Mouse (Mus musculus) CH12.LX (cell line): Measurements from ENCODE around the gene Ccdc60. TPM values are rescaled to one million over a fixed set of nuclear protein-coding genes. Genes with fewer than 3 reads are reported as not detected.

ENCODE experiments used
- DNase-seq: peaks from one replicate; pipeline ENCODE4 v3.0.0-alpha.2; 2013; ENCODE audit errors: extremely low read depth
- H3K27ac ChIP-seq: 2 replicates; pipeline ENCODE4 v1.5.1; 2012; ENCODE audit warnings: low read depth, mild to moderate bottlenecking, control low read depth, moderate library complexity; ENCODE audit not compliant: insufficient read depth
- H3K27me3 ChIP-seq: replicated peaks from 2 replicates; pipeline ENCODE3; 2012; ENCODE audit warnings: inconsistent platforms
- H3K36me3 ChIP-seq, 2 experiments: replicated peaks in 1 of 2; 2 replicates each; pipeline versions ENCODE3 to v1.6.1; 2012; ENCODE audit warnings: inconsistent platforms in 1 of 2, low read length in 1 of 2, mild to moderate bottlenecking in 1 of 2, mixed read lengths in 1 of 2, moderate library complexity in 1 of 2; ENCODE audit not compliant: control insufficient read depth in 1 of 2, insufficient read depth in 1 of 2
- H3K4me1 ChIP-seq, 2 experiments: 2 replicates each; pipeline ENCODE4 v1.6.1; 2012; ENCODE audit warnings: inconsistent platforms in 1 of 2, moderate library complexity in 1 of 2; ENCODE audit not compliant: insufficient read depth in 2 of 2, control insufficient read depth in 1 of 2
- H3K4me2 ChIP-seq: 2 replicates; pipeline ENCODE4 v1.6.1; 2012; ENCODE audit warnings: low read depth, mild to moderate bottlenecking, control low read depth; ENCODE audit not compliant: poor library complexity, insufficient read depth, severe bottlenecking
- H3K4me3 ChIP-seq, 3 experiments: fragments of 150-350 bp in 1 of 3; sonication (generic) in 1 of 3; replicated peaks in 1 of 3; 2 replicates each; pipeline versions ENCODE3 to v1.5.1; 2011 to 2012; ENCODE audit warnings: low read depth in 2 of 3, low read length in 2 of 3, mild to moderate bottlenecking in 2 of 3, moderate library complexity in 2 of 3, control low read depth in 1 of 3, improper control_type of control experiment in 1 of 3, inconsistent platforms in 1 of 3, mixed read lengths in 1 of 3; ENCODE audit not compliant: poor library complexity in 1 of 3
- H3K79me2 ChIP-seq: replicated peaks from 2 replicates; pipeline ENCODE4 v1.6.1; 2012; ENCODE audit warnings: mild to moderate bottlenecking, moderate library complexity; ENCODE audit not compliant: control insufficient read depth, poor library complexity, insufficient read depth, severe bottlenecking; ENCODE audit errors: extremely low read depth
- H3K9ac ChIP-seq: 2 replicates; pipeline ENCODE4 v1.6.1; 2012; ENCODE audit warnings: low read depth, mild to moderate bottlenecking, control low read depth, moderate library complexity; ENCODE audit not compliant: insufficient read depth
- H3K9me3 ChIP-seq: replicated peaks from 2 replicates; pipeline ENCODE3; 2012; ENCODE audit warnings: low read length, inconsistent platforms, mixed read lengths
- BHLHE40 ChIP-seq: IDR thresholded peaks from 2 replicates; pipeline ENCODE4 v1.6.1; 2011; ENCODE audit warnings: mild to moderate bottlenecking, low read depth, low read length, improper control_type of control experiment
- CHD1 ChIP-seq: IDR thresholded peaks from 2 replicates; pipeline ENCODE4 v1.6.1; 2012; ENCODE audit warnings: low read depth, low read length, improper control_type of control experiment, inconsistent platforms
- CHD2 ChIP-seq: IDR thresholded peaks from 2 replicates; pipeline ENCODE4 v1.6.1; 2011; ENCODE audit warnings: low read length, improper control_type of control experiment
- E2F4 ChIP-seq: IDR thresholded peaks from 2 replicates; pipeline ENCODE4 v1.6.1; 2011; ENCODE audit warnings: low read depth, low read length, improper control_type of control experiment; ENCODE audit not compliant: insufficient replicate concordance
- EP300 ChIP-seq: IDR thresholded peaks from 2 replicates; pipeline ENCODE4 v1.6.1; 2011; ENCODE audit warnings: low read length, improper control_type of control experiment
- ETS1 ChIP-seq: conservative IDR thresholded peaks from 2 replicates; pipeline ENCODE4 v1.6.1; 2012; ENCODE audit warnings: low read depth, mild to moderate bottlenecking, inconsistent platforms, low read length, improper control_type of control experiment, moderate library complexity
- HCFC1 ChIP-seq: IDR thresholded peaks from 2 replicates; pipeline ENCODE4 v1.6.1; 2012; ENCODE audit warnings: low read depth, mild to moderate bottlenecking, inconsistent platforms, low read length, improper control_type of control experiment
- IRF4 ChIP-seq: IDR thresholded peaks from 2 replicates; pipeline ENCODE4 v1.6.1; 2014; ENCODE audit warnings: low read depth, mild to moderate bottlenecking, inconsistent platforms, low read length, improper control_type of control experiment
- JUN ChIP-seq: IDR thresholded peaks from 2 replicates; pipeline ENCODE4 v1.6.1; 2011; ENCODE audit warnings: low read depth, mild to moderate bottlenecking, low read length, improper control_type of control experiment, moderate library complexity; ENCODE audit not compliant: insufficient read depth
- JUND ChIP-seq: conservative IDR thresholded peaks from 2 replicates; pipeline ENCODE4 v1.6.1; 2011; ENCODE audit warnings: low read depth, low read length, improper control_type of control experiment
- MAX ChIP-seq: IDR thresholded peaks from 2 replicates; pipeline ENCODE4 v1.6.1; 2011; ENCODE audit warnings: low read length, improper control_type of control experiment
- MAZ ChIP-seq: IDR thresholded peaks from 2 replicates; pipeline ENCODE4 v1.6.1; 2012; ENCODE audit warnings: low read depth, mild to moderate bottlenecking, inconsistent platforms, low read length, improper control_type of control experiment, moderate library complexity
- MXI1 ChIP-seq: IDR thresholded peaks from 2 replicates; pipeline ENCODE4 v1.6.1; 2011; ENCODE audit warnings: mild to moderate bottlenecking, low read depth, low read length, improper control_type of control experiment
- MYC ChIP-seq: IDR thresholded peaks from 2 replicates; pipeline ENCODE4 v1.6.1; 2011; ENCODE audit warnings: low read depth, mild to moderate bottlenecking, improper control_type of control experiment, low read length
- NRF1 ChIP-seq: IDR thresholded peaks from 2 replicates; pipeline ENCODE4 v1.6.1; 2014; ENCODE audit warnings: low read depth, mild to moderate bottlenecking, inconsistent platforms, low read length, improper control_type of control experiment, moderate library complexity
- PAX5 ChIP-seq: IDR thresholded peaks from 2 replicates; pipeline ENCODE4 v1.6.1; 2012; ENCODE audit warnings: low read length, inconsistent platforms, mixed read lengths
- POLR2A ChIP-seq: IDR thresholded peaks from 2 replicates; pipeline ENCODE4 v1.6.1; 2011; ENCODE audit warnings: low read depth, mild to moderate bottlenecking, improper control_type of control experiment, low read length
- POLR2AphosphoS2 ChIP-seq: IDR thresholded peaks from 2 replicates; pipeline ENCODE4 v1.6.1; 2011; ENCODE audit warnings: low read depth, low read length, improper control_type of control experiment
- RAD21 ChIP-seq: IDR thresholded peaks from 2 replicates; pipeline ENCODE4 v1.6.1; 2011; ENCODE audit warnings: low read depth, mild to moderate bottlenecking, low read length, improper control_type of control experiment, moderate library complexity
- RCOR1 ChIP-seq: conservative IDR thresholded peaks from 2 replicates; pipeline ENCODE4 v1.6.1; 2012; ENCODE audit warnings: low read depth, mild to moderate bottlenecking, inconsistent platforms, low read length, improper control_type of control experiment
- SIN3A ChIP-seq: IDR thresholded peaks from 2 replicates; pipeline ENCODE4 v1.6.1; 2012; ENCODE audit warnings: low read length, improper control_type of control experiment, inconsistent platforms
- SMC3 ChIP-seq: IDR thresholded peaks from 2 replicates; pipeline ENCODE4 v1.6.1; 2011; ENCODE audit warnings: low read depth, low read length, improper control_type of control experiment
- TBP ChIP-seq: conservative IDR thresholded peaks from 2 replicates; pipeline ENCODE4 v1.6.1; 2011; ENCODE audit warnings: low read depth, low read length, improper control_type of control experiment
- TCF12 ChIP-seq: IDR thresholded peaks from 2 replicates; pipeline ENCODE4 v1.6.1; 2014; ENCODE audit warnings: low read depth, mild to moderate bottlenecking, inconsistent platforms, low read length, improper control_type of control experiment
- UBTF ChIP-seq: IDR thresholded peaks from 2 replicates; pipeline ENCODE4 v1.6.1; 2012; ENCODE audit warnings: low read depth, mild to moderate bottlenecking, inconsistent platforms, low read length, improper control_type of control experiment, moderate library complexity
- ZC3H11A ChIP-seq: IDR thresholded peaks from 2 replicates; pipeline ENCODE4 v1.6.1; 2012; ENCODE audit warnings: low read depth, mild to moderate bottlenecking, inconsistent platforms, low read length, improper control_type of control experiment
- ZKSCAN1 ChIP-seq: IDR thresholded peaks from 2 replicates; pipeline ENCODE4 v1.6.1; 2012; ENCODE audit warnings: low read depth, inconsistent platforms, low read length, improper control_type of control experiment, borderline replicate concordance
- dilution Hi-C: fragments of 300-500 bp; cut with MboI; formaldehyde crosslinking; loops from 2 replicates; pipeline ENCODE4 v1.14.3; 2020; ENCODE audit warnings: low sequenced_read_pairs; ENCODE audit not compliant: extremely low pct_unique_long_range_greater_than_20kb, extremely low pct_ligation_motif_present
- in situ Hi-C: fragments of 300-500 bp; cut with MboI; formaldehyde crosslinking; loops from 3 replicates; pipeline ENCODE4 v1.14.3; 2019; ENCODE audit warnings: low sequenced_read_pairs, low pct_ligation_motif_present, low pct_unique_long_range_greater_than_20kb, mixed read lengths
- polyA plus RNA-seq: library from polyadenylated mRNA; unstranded; fragments of >175 nt; gene quantifications from 2 replicates; pipeline ENCODE4 v1.2.1, GENCODE M21; 2012; ENCODE audit warnings: low read depth; ENCODE audit not compliant: insufficient read length
- total RNA-seq, 2 experiments: library from RNA; depleted of rRNA; stranded (reverse); fragments of 300-350 nt in 1 of 2; fragments of >200 nt in 1 of 2; gene quantifications; 2 replicates each; pipeline ENCODE4 v1.2.3; 2012 to 2014

Gene Ccdc60
- total and polyA plus RNA-seq, 3 experiments = not detected

DNA sequence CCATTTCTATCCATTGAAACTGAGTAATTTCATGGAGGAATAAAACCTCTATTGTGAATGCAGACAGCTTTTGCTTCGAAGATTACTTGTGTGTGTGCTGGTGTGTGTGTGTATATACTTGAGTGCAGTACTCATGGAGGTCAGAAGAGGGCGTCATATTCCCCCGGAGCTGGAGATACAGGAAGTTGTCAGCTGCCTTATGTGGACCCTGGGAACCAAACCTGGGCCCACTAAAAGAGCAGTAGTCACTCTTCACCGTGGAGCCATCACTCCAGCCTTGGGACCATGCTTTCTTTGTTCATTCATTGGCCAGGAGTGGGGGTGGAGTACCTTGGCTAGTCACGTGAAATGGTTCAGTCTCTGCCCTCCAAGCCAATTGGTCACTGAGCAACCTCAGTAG lies 1.8 kb upstream of the Ccdc60 start:
- H3K4me2 ChIP-seq = no peak overlapping the region
- no peak overlapping the region for H3K4me3 ChIP-seq
- no peak overlapping the region for H3K9ac ChIP-seq
- no peak overlapping the region for H3K27ac ChIP-seq
- H3K36me3 ChIP-seq = no peaks in the 10 kb centered on the region
- DNase-seq = no peak
- H3K79me2 ChIP-seq = no peaks in the 10 kb centered on the region
- no peaks in the 10 kb centered on the region for H3K27me3 ChIP-seq
- H3K9me3 ChIP-seq = peaks cover 81% of the 10 kb centered on the region
- dilution Hi-C loops (no loop called here), in situ Hi-C loops (no loop called here)
- no peaks in the 10 kb centered on the region for H3K4me1 ChIP-seq
- TF ChIP-seq ETS1 = no peak
- TF ChIP-seq EP300 = no peak
- TF ChIP-seq MXI1 = no peak
- no peak for TF ChIP-seq TBP
- no peak for TF ChIP-seq SIN3A
- TF ChIP-seq JUND = no peak
- TF ChIP-seq POLR2A = no peak
- TF ChIP-seq, all 38 proteins: peak for 0

DNA sequence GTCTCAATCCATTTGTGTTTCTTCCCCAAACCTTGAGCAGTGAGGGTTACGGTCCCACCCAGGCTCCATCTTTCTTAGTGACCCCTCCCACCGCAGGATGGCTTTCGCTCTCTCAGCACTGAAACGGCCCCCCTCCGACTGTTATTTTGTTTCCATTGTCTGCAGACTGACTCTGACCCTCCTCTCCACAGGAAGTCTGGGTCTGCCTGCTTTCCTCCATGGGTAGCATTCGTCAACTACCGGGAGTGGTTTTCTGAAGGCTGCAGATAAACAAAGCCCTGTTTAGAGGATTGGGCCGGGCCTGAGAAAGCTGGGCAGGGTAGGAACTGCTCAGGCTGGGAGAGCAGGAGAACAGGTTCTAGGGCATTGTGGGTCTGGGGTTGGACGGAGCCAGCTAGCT lies 1.1 kb upstream of the Ccdc60 start:
- H3K9ac ChIP-seq = no peak overlapping the region
- H3K27ac ChIP-seq = no peak overlapping the region
- no peaks in the 10 kb centered on the region for H3K79me2 ChIP-seq
- dilution Hi-C loops (no loop called here), in situ Hi-C loops (no loop called here)
- no peak overlapping the region for H3K4me3 ChIP-seq
- H3K27me3 ChIP-seq = no peaks in the 10 kb centered on the region
- H3K4me1 ChIP-seq = no peaks in the 10 kb centered on the region
- DNase-seq = no peak
- no peak for TF ChIP-seq CHD1
- TF ChIP-seq HCFC1 = no peak
- TF ChIP-seq EP300 = no peak
- TF ChIP-seq UBTF = no peak
- TF ChIP-seq MAX = no peak
- no peak for TF ChIP-seq CHD2
- TF ChIP-seq TBP = no peak
- no peak for TF ChIP-seq TCF12
- TF ChIP-seq PAX5 = no peak
- TF ChIP-seq JUND = no peak
- no peak for TF ChIP-seq IRF4
- H3K4me2 ChIP-seq = no peak overlapping the region
- H3K9me3 ChIP-seq = peaks cover 81% of the 10 kb centered on the region
- no peaks in the 10 kb centered on the region for H3K36me3 ChIP-seq

- dilution Hi-C loops (no loop called here), in situ Hi-C loops (no loop called here)
- Histone ChIP-seq H3K27me3 (no peaks in the 10 kb centered on the region), H3K79me2 (no peaks in the 10 kb centered on the region), H3K9me3 (peaks cover 80% of the 10 kb centered on the region), H3K4me1 (no peaks in the 10 kb centered on the region), H3K4me3 (no peak overlapping the region), H3K36me3 (no peaks in the 10 kb centered on the region), H3K9ac (no peak overlapping the region), H3K4me2 (no peak overlapping the region), H3K27ac (no peak overlapping the region)
- no peak for TF ChIP-seq SMC3
- no peak for TF ChIP-seq RCOR1
- TF ChIP-seq BHLHE40 = no peak
- no peak for TF ChIP-seq RAD21
- TF ChIP-seq UBTF = no peak
- no peak for TF ChIP-seq JUN
- no peak for TF ChIP-seq E2F4
- no peak for TF ChIP-seq MAZ
- no peak for TF ChIP-seq SIN3A
- TF ChIP-seq JUND = no peak
- TF ChIP-seq ZKSCAN1 = no peak
- no peak for TF ChIP-seq NRF1
- no peak for TF ChIP-seq IRF4
- TF ChIP-seq POLR2AphosphoS2 = no peak
- no peak for TF ChIP-seq ZC3H11A
- TF ChIP-seq MYC = no peak
- TF ChIP-seq EP300 = no peak
- DNase-seq = no peak
These were observed 602 bp downstream of the Ccdc60 start for GRCm38 (mm10) chr5:116288183-116288582.
